Mouse (Mus musculus) right cerebral cortex, postnatal 25 days (tissue): Measurements from ENCODE around the gene Ppp2r1b.

ENCODE experiments used
- DNase-seq: peaks from one replicate; pipeline ENCODE4 v3.0.0; 2022

Gene Ppp2r1b

DNA sequence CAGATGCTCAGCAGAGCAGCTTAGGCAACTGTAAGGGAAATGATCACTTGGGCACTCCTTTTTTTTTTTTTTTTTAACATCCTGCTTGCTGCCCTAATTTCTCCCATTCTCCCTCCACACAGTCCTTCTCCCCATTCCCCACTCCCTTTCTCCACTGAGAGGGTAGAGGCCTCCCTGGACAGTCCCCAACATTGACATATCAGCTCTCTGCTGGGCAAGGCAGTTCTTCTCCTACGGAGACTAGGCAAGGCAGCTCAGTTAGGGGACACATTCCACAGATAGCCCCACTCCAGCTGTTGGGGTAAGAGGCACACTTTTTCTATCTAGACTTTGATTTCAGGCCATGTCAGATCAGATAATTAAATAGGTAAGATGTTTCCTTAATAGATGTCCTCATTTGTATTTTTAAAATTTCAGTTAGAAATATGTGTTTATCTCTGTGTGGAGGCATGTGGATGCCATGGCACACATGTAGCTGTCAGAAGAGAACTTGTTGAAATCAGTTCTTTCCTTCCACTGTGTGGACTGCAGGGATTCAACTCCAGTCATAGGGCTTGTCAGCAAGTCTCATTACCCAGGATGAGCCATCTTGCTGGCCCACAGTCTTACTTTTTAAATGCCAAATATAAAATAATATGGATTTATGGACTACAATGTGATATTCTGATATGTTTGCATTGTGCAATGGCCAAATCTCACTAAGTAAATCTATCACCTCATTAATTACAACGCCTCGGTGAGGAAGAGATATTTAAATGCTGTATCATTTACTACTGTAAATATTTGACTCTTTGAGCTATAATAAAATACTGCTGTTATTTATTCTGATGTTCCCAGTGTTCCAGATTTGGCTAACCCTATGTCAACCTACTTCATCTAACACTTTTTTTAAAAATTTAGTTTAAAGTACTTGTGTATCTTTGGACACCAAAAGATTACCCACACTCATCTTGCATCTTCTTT is 76.1 kb downstream of the Ppp2r1b start:
- no peak for DNase-seq

DNA sequence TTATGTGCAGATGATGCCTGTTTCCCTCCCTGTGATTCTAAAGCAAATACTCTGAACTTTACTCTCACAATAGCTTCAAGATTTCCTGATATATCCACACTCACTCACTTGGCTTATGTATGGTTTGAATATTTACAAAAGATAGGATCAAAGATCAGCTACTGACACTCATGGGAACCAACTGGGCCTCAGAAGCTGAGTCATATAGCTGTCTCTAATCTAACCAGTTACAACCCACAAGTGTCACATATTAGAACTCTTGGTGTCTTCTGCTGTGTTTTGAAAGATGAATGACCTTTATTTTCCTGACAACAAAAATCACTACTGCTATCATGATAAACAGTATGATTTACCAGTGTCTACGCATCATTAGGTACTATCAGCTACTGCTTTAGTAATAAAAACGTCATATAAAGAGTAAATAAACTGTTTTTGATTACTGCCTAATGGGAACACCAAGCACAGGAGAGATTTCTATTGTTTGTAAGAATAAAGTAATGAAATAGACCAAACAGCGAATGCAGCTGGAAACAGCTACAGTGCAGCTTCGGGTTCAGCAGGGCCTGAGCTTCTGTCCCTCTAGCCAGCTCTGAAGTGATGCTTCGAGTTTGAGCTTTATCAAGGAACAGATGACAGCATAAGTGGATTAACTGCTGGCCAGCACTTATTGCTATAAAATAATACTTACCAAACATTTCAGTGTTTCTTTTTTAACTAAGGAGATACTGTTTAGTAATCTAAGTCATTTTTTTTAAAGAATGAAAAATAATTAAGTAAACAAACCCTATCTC is 77.5 kb downstream of the Ppp2r1b start:
- no peak for DNase-seq

DNA sequence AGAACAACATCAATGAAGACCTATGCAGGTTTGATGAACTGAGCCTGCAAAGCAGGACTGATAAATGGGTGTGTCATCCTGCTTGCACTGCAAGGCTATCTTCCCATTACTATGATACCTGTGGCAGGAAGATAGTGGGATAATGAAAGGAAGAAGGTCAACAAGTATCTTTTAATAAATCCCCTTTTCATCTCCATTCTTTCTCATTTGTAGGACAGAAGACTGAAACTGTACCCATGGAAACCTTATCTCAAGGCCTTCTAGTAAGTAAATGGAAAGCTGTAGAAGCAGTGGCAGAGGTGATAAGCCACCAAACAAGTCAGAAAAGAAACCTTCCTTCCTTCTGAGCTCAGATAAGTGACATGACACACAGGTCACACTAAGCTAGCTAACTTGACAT is 79.4 kb downstream of the Ppp2r1b start:
- no peak for DNase-seq

DNA sequence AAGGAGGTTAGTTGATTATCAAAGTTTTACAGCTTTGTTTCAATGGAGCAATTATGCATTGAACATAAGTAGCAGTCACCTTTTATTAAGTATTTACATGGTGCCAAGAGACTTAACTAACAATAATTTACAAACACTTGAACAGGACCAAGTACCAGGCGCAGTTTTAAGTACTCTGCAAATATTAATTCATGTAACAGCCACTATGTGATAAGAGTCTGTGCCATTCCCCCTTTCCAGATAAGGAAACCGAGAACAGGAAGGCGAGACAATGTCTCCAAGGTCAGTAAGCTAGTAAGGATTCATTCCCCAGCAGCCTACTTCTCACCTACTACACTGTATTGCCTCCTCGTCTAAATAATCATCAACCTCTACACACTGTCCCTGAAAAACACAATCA is 80.7 kb downstream of the Ppp2r1b start:
- no peak for DNase-seq

DNA sequence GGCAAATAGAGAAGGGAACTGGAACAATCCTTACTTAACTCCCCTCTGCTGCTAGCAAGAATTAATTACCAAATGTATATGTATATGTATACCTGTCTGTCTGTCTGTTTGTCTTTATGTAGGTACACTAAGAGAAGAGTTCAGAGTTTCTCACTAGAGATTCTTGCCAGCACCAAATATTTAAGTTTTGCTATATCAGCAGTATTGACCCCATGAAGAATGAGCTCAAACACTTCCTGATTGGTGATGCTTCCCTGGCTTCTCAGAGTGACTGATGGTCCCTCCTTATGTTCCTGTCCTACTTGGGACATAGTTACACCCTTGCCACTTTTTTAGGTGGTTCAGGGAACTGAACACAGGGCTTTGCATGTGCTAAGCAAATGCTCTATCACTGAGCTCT is 84.9 kb downstream of the Ppp2r1b start:
- no peak for DNase-seq

GRCm38 (mm10) chr9:50941804-50942401 is 96.8 kb downstream of the Ppp2r1b start:
- DNase-seq = no peak

- no peak for DNase-seq
Measured at GRCm38 (mm10) chr9:50942711-50943110, 97.6 kb downstream of the Ppp2r1b start.
